Mouse (Mus musculus) right cerebral cortex, postnatal 10 days (tissue): ENCODE measurements around the gene Sh3glb1.

Experiments used
- DNase-seq, 2 experiments: peaks; one replicate each; pipeline ENCODE4 v3.0.0; 2021; ENCODE audit warnings: low spot score in 2 of 2

Sh3glb1 gene

GRCm38 (mm10) chr3:144715033-144715432, 5.1 kb downstream of the Sh3glb1 start:
- peak in 1 of 2 experiments; percentile 23 for DNase-seq

- peak in 1 of 2 experiments; percentile 33 for DNase-seq
These were observed 5.5 kb downstream of the Sh3glb1 start for GRCm38 (mm10) chr3:144714606-144715005.

GRCm38 (mm10) chr3:144714126-144714525, 6.0 kb downstream of the Sh3glb1 start:
- DNase-seq = peak in 1 of 2 experiments; percentile 23

GRCm38 (mm10) chr3:144711607-144712206, 8.4 kb downstream of the Sh3glb1 start:
- no peak for DNase-seq

GRCm38 (mm10) chr3:144708612-144709011, 11.5 kb downstream of the Sh3glb1 start:
- no peak for DNase-seq

- DNase-seq = no peak
These were observed 16.2 kb downstream of the Sh3glb1 start for GRCm38 (mm10) chr3:144703959-144704358.

- no peak for DNase-seq
These were observed 21.2 kb downstream of the Sh3glb1 start for GRCm38 (mm10) chr3:144698790-144699433.

GRCm38 (mm10) chr3:144697942-144698341, 22.2 kb downstream of the Sh3glb1 start:
- no peak for DNase-seq

GRCm38 (mm10) chr3:144697154-144697553, 23.0 kb downstream of the Sh3glb1 start:
- no peak for DNase-seq

- DNase-seq = no peak
These were observed 25.2 kb downstream of the Sh3glb1 start for GRCm38 (mm10) chr3:144694941-144695340.

GRCm38 (mm10) chr3:144694040-144694439, 26.1 kb downstream of the Sh3glb1 start:
- no peak for DNase-seq

- DNase-seq = no peak
These were observed 28.1 kb downstream of the Sh3glb1 start for GRCm38 (mm10) chr3:144692052-144692451.

GRCm38 (mm10) chr3:144689236-144689635, 30.9 kb downstream of the Sh3glb1 start:
- DNase-seq = no peak

- DNase-seq = peak in 1 of 2 experiments; percentile 21
These were observed 31.9 kb downstream of the Sh3glb1 start for GRCm38 (mm10) chr3:144688284-144688683.

- DNase-seq = peak in 1 of 2 experiments; percentile 22
These were observed 32.5 kb downstream of the Sh3glb1 start for GRCm38 (mm10) chr3:144687618-144688017.

GRCm38 (mm10) chr3:144686146-144686545, 34.0 kb downstream of the Sh3glb1 start:
- no peak for DNase-seq

GRCm38 (mm10) chr3:144683136-144683814, 36.9 kb downstream of the Sh3glb1 start:
- peak in 1 of 2 experiments; percentile 12 for DNase-seq

- DNase-seq = peak in 1 of 2 experiments; percentile 18
These were observed 38.6 kb downstream of the Sh3glb1 start for GRCm38 (mm10) chr3:144681542-144681941.

- DNase-seq = peak in 1 of 2 experiments; percentile 20
These were observed 40.4 kb downstream of the Sh3glb1 start for GRCm38 (mm10) chr3:144679701-144680159.

GRCm38 (mm10) chr3:144679137-144679536, 41.0 kb downstream of the Sh3glb1 start:
- peak in 1 of 2 experiments; percentile 10 for DNase-seq

GRCm38 (mm10) chr3:144677751-144678150, 42.4 kb downstream of the Sh3glb1 start:
- DNase-seq = no peak

- peak in 1 of 2 experiments; percentile 10 for DNase-seq
These were observed 43.9 kb downstream of the Sh3glb1 start for GRCm38 (mm10) chr3:144676249-144676648.

GRCm38 (mm10) chr3:144672016-144672415, 48.1 kb downstream of the Sh3glb1 start:
- DNase-seq = no peak
